Comparison of ENCODE assay signal across 9 mouse cellular contexts in the genomic region with DNA sequence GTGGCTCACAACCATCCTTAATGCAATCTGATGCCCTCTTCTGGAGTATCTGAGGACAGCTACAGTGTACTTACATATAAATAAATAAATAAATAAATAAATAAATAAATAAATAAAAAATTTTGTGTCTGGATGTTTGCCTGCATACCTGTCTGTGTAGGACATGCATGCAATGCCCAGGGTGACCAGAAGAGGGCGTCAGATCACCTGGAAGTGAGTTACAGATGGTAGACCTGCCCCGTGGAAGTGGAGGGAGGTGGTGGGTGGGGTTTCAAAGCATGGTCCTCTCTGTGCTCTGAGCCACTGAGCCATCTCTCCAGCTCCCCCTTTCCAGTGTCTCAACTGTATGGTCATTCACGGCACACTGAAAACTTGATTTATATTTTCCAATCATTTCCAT. TPM values are rescaled to one million over a fixed set of nuclear protein-coding genes. Genes with fewer than 3 reads are reported as not detected.
DNase-seq lines count a peak whose midpoint lies in the region; ATAC-seq and TF ChIP-seq lines count a peak whose summit lies in the region.
"Had no signal": no experiment of that assay in that cellular context is flagged by ENCODE, and none has a peak within 500 bp of the region (broad histone marks: within the 10 kb centered on the region; RNA-seq: fewer than 3 reads in every experiment).

No protein-coding gene starts in this region.

- 50% methylated on average over 3 of the region's 3 CpGs for WGBS in hindbrain, embryonic 11.5 days
- 36% methylated on average over 3 of the region's 3 CpGs for WGBS in hindbrain, embryonic 16.5 days
- WGBS in spleen, adult 2 months = 41% methylated on average over 3 of the region's 3 CpGs
- WGBS in midbrain, embryonic 16.5 days = 45% methylated on average over 3 of the region's 3 CpGs

- TF ChIP-seq CTCF in gastrocnemius, adult 2 months (IDR thresholded peaks at IDR 0.05) = peak; percentile 72
- peak; percentile 66; the same call in 1 of the 2 replicates for TF ChIP-seq CTCF in spleen, adult 2 months (IDR thresholded peaks at IDR 0.05; ENCODE audit: extremely low read depth, insufficient read depth, insufficient read length, insufficient replicate concordance)

- H3K9me3 ChIP-seq in hindbrain, embryonic 11.5 days (ENCODE audit: control insufficient read depth, low read length) = no peaks in the 10 kb centered on the region
- H3K9me3 ChIP-seq in hindbrain, embryonic 16.5 days (ENCODE audit: control insufficient read depth, low read length) = no peaks in the 10 kb centered on the region
- no peaks in the 10 kb centered on the region for H3K9me3 ChIP-seq in midbrain, embryonic 16.5 days (replicated peaks; ENCODE audit: control insufficient read depth, low read length, poor library complexity, severe bottlenecking)
- H3K9me3 ChIP-seq: embryonic facial prominence, embryonic 12.5 days had no signal

- H3K4me1 ChIP-seq in hindbrain, embryonic 11.5 days (replicated peaks; ENCODE audit: control insufficient read depth, insufficient read depth, low read length) = no peaks in the 10 kb centered on the region
- H3K4me1 ChIP-seq in hindbrain, embryonic 16.5 days (ENCODE audit: control insufficient read depth, insufficient read depth, low read depth, low read length) = no peaks in the 10 kb centered on the region
- H3K4me1 ChIP-seq in spleen, adult 2 months (ENCODE audit: control insufficient read depth, insufficient read depth, insufficient read length) = no peaks in the 10 kb centered on the region
- no peaks in the 10 kb centered on the region; the same call in 1 of the 2 replicates for H3K4me1 ChIP-seq in midbrain, embryonic 16.5 days (ENCODE audit: control insufficient read depth, insufficient read depth, low read length)
- H3K4me1 ChIP-seq: embryonic facial prominence, embryonic 12.5 days had no signal

- no peak for ATAC-seq in hindbrain, embryonic 11.5 days (ENCODE audit: low FRiP score)
- no peak for ATAC-seq in hindbrain, embryonic 16.5 days
- ATAC-seq in midbrain, embryonic 16.5 days = no peak

- intact Hi-C loops in gastrocnemius, adult 2 months (cut with DNase I) = loop anchor here (5.0 kb wide), 1 partner anchor 58 kb away; no protein-coding TSS in a partner anchor

- no peak overlapping the region for H3K9ac ChIP-seq in hindbrain, embryonic 11.5 days (ENCODE audit: low read depth, low read length)
- no peak overlapping the region for H3K9ac ChIP-seq in hindbrain, embryonic 16.5 days (ENCODE audit: low read depth, low read length)
- H3K9ac ChIP-seq in midbrain, embryonic 16.5 days (ENCODE audit: low read depth, low read length) = no peak overlapping the region
- H3K9ac ChIP-seq: embryonic facial prominence, embryonic 12.5 days had no signal

- H3K27me3 ChIP-seq in hindbrain, embryonic 11.5 days (ENCODE audit: control insufficient read depth, insufficient read depth, low read length) = no peaks in the 10 kb centered on the region
- H3K27me3 ChIP-seq in hindbrain, embryonic 16.5 days (replicated peaks; ENCODE audit: control insufficient read depth, insufficient read depth, low read length) = no peaks in the 10 kb centered on the region
- H3K27me3 ChIP-seq in spleen, adult 2 months (ENCODE audit: control insufficient read depth, insufficient read depth, low read length) = no peaks in the 10 kb centered on the region
- H3K27me3 ChIP-seq in midbrain, embryonic 16.5 days (ENCODE audit: control insufficient read depth, insufficient read depth, low read depth, low read length) = no peaks in the 10 kb centered on the region
- H3K27me3 ChIP-seq: embryonic facial prominence, embryonic 12.5 days had no signal

- TF ChIP-seq POLR2A in spleen, adult 2 months (IDR thresholded peaks at IDR 0.05; ENCODE audit: low read depth, low read length) = no peak

- no peak overlapping the region for H3K27ac ChIP-seq in hindbrain, embryonic 11.5 days (ENCODE audit: low read depth, low read length)
- H3K27ac ChIP-seq in hindbrain, embryonic 16.5 days (ENCODE audit: low read depth, low read length) = no peak overlapping the region
- no peak overlapping the region for H3K27ac ChIP-seq in gastrocnemius, adult 2 months
- no peak overlapping the region for H3K27ac ChIP-seq in spleen, adult 2 months (ENCODE audit: insufficient read depth, low read length)
- no peak overlapping the region for H3K27ac ChIP-seq in midbrain, embryonic 16.5 days (ENCODE audit: low read length)
- H3K27ac ChIP-seq: embryonic facial prominence, embryonic 12.5 days had no signal

- H3K4me2 ChIP-seq in hindbrain, embryonic 11.5 days (replicated peaks; ENCODE audit: low read depth, low read length) = no peak overlapping the region
- H3K4me2 ChIP-seq in hindbrain, embryonic 16.5 days (ENCODE audit: low read length) = no peak overlapping the region
- no peak overlapping the region for H3K4me2 ChIP-seq in midbrain, embryonic 16.5 days (ENCODE audit: low read length)
- H3K4me2 ChIP-seq: embryonic facial prominence, embryonic 12.5 days had no signal

- DNase-seq in hindbrain, embryonic 11.5 days (ENCODE audit: low spot score) = peak; percentile 46
- peak; percentile 74 to 81 for DNase-seq in CD8-positive naive resting alpha-beta T cell, adult 2 months (ENCODE audit: low read depth in 2 of 2, low spot score in 2 of 2)
- DNase-seq in adrenal gland, postnatal 25 days = peak; percentile 64
- peak; percentile 70 for DNase-seq in gastrocnemius, adult 2 months
- DNase-seq in lung, adult 18-20 months = peak; percentile 58 to 73
- DNase-seq in spleen, adult 2 months (ENCODE audit: low read depth in 1 of 2, low spot score in 2 of 2) = peak; percentile 41 to 66

- no peaks in the 10 kb centered on the region for H3K36me3 ChIP-seq in hindbrain, embryonic 11.5 days (ENCODE audit: control insufficient read depth, insufficient read depth, low read length)
- H3K36me3 ChIP-seq in hindbrain, embryonic 16.5 days (ENCODE audit: control insufficient read depth, insufficient read depth, low read length) = peaks cover 17% of the 10 kb centered on the region
- peaks cover 10% of the 10 kb centered on the region for H3K36me3 ChIP-seq in spleen, adult 2 months (ENCODE audit: control insufficient read depth, insufficient read depth, low read length)
- peaks cover 22% of the 10 kb centered on the region for H3K36me3 ChIP-seq in midbrain, embryonic 16.5 days (ENCODE audit: control insufficient read depth, insufficient read depth, low read length)

- no peak overlapping the region for H3K4me3 ChIP-seq in hindbrain, embryonic 11.5 days (ENCODE audit: low read depth, low read length)
- no peak overlapping the region for H3K4me3 ChIP-seq in hindbrain, embryonic 16.5 days (ENCODE audit: low read length)
- no peak overlapping the region for H3K4me3 ChIP-seq in gastrocnemius, adult 2 months
- H3K4me3 ChIP-seq in spleen, adult 2 months (ENCODE audit: extremely low read depth, insufficient read depth, insufficient read length) = no peak overlapping the region
- no peak overlapping the region for H3K4me3 ChIP-seq in midbrain, embryonic 16.5 days (ENCODE audit: low read depth, low read length)
- H3K4me3 ChIP-seq: embryonic facial prominence, embryonic 12.5 days had no signal

RNA-seq across cellular contexts. Expression of a gene that starts 6.2 kb away (rescaled TPM):
- 17.5 and 19.5 TPM in 2 replicates for polyA plus RNA-seq in hindbrain, embryonic 11.5 days (2014; fragmentation: Nextera tagmentation; extraction: Ambion mirVana)
- polyA plus RNA-seq in hindbrain, embryonic 16.5 days (2015; fragmentation: Nextera tagmentation; extraction: Ambion mirVana) = 25.2 and 25.5 TPM in 2 replicates
- total RNA-seq in adrenal gland, postnatal 25 days (2021) = 35.5 and 44.8 TPM in 2 replicates
- 10 to 100 TPM; 13.8 to 19.4 TPM for total RNA-seq in gastrocnemius, adult 2 months (2021)
- polyA plus RNA-seq in spleen, adult 2 months (2012; rRNA removed) = 29.8 and 42.4 TPM in 2 replicates
- 21.8 and 22.4 TPM in 2 replicates for polyA plus RNA-seq in midbrain, embryonic 16.5 days (2015; fragmentation: Nextera tagmentation; extraction: Ambion mirVana)

RNA-seq across cellular contexts. Expression of a gene that starts 11.0 kb away (rescaled TPM):
- 41.6 and 45.7 TPM in 2 replicates for polyA plus RNA-seq in hindbrain, embryonic 11.5 days (2014; fragmentation: Nextera tagmentation; extraction: Ambion mirVana)
- 31.3 and 36.3 TPM in 2 replicates for polyA plus RNA-seq in hindbrain, embryonic 16.5 days (2015; fragmentation: Nextera tagmentation; extraction: Ambion mirVana)
- total RNA-seq in adrenal gland, postnatal 25 days (2021) = 37.9 and 47.1 TPM in 2 replicates
- 10 to 100 TPM; 15.5 to 19.9 TPM for total RNA-seq in gastrocnemius, adult 2 months (2021)
- polyA plus RNA-seq in spleen, adult 2 months (2012; rRNA removed) = 16.1 and 17.6 TPM in 2 replicates
- polyA plus RNA-seq in midbrain, embryonic 16.5 days (2015; fragmentation: Nextera tagmentation; extraction: Ambion mirVana) = 39.3 and 42.4 TPM in 2 replicates

RNA-seq across cellular contexts. Expression of a gene that starts 47.1 kb away (rescaled TPM):
- 105 and 108 TPM in 2 replicates for polyA plus RNA-seq in hindbrain, embryonic 11.5 days (2014; fragmentation: Nextera tagmentation; extraction: Ambion mirVana)
- 133 and 146 TPM in 2 replicates for polyA plus RNA-seq in hindbrain, embryonic 16.5 days (2015; fragmentation: Nextera tagmentation; extraction: Ambion mirVana)
- total RNA-seq in adrenal gland, postnatal 25 days (2021) = 75.0 and 77.5 TPM in 2 replicates
- 10 to 100 TPM; 28.1 to 31.2 TPM for total RNA-seq in gastrocnemius, adult 2 months (2021)
- 57.0 and 61.6 TPM in 2 replicates for polyA plus RNA-seq in spleen, adult 2 months (2012; rRNA removed)
- polyA plus RNA-seq in midbrain, embryonic 16.5 days (2015; fragmentation: Nextera tagmentation; extraction: Ambion mirVana) = 129 and 132 TPM in 2 replicates
